In genomic region chr17:84274163-84274562, GRCm38 (mm10) we compare ENCODE assay signal across 8 mouse cellular contexts.
DNase-seq lines count a peak whose midpoint lies in the region; ATAC-seq lines count a peak whose summit lies in the region.

No protein-coding gene starts in this region.

- H3K9ac ChIP-seq in intestine, embryonic 14.5 days (ENCODE audit: low read length), result no peak overlapping the region
- no peak overlapping the region for H3K9ac ChIP-seq in intestine, embryonic 15.5 days
- H3K9ac ChIP-seq in heart, embryonic 13.5 days, result peak overlapping the region; percentile 64

- no peak overlapping the region for H3K4me3 ChIP-seq in intestine, embryonic 14.5 days (ENCODE audit: low read depth, low read length)
- no peak overlapping the region for H3K4me3 ChIP-seq in intestine, embryonic 15.5 days (replicated peaks)
- no peak overlapping the region for H3K4me3 ChIP-seq in heart, embryonic 13.5 days

- ATAC-seq in intestine, embryonic 14.5 days (replicated peaks; ENCODE audit: low FRiP score, low TSS enrichment, low read depth), result no peak
- ATAC-seq in intestine, embryonic 15.5 days, result no peak
- ATAC-seq in heart, embryonic 13.5 days (ENCODE audit: extremely low read depth, insufficient number of reproducible peaks, low FRiP score, low TSS enrichment), result no peak

- no peaks in the 10 kb centered on the region for H3K9me3 ChIP-seq in intestine, embryonic 14.5 days (ENCODE audit: control insufficient read depth, low read length)
- no peaks in the 10 kb centered on the region for H3K9me3 ChIP-seq in intestine, embryonic 15.5 days
- H3K9me3 ChIP-seq in heart, embryonic 13.5 days, result no peaks in the 10 kb centered on the region

- no peak for DNase-seq in intestine, embryonic 14.5 days (ENCODE audit: low spot score)
- peak; percentile 62 for DNase-seq in brain, adult 2 months (ENCODE audit: low read depth, low spot score)
- peak; percentile 65 for DNase-seq in mesoderm, embryonic 11.5 days (ENCODE audit: low read depth, low spot score)
- DNase-seq in adrenal gland, adult 18-20 months (ENCODE audit: low spot score in 2 of 2), result no peak
- DNase-seq in layer of hippocampus, postnatal 36 days, result no peak
- no peak for DNase-seq in B cell, adult 2 months

- peaks cover 45% of the 10 kb centered on the region for H3K4me1 ChIP-seq in intestine, embryonic 14.5 days (replicated peaks; ENCODE audit: control insufficient read depth, insufficient read depth, low read length)
- H3K4me1 ChIP-seq in intestine, embryonic 15.5 days (replicated peaks), result peaks cover 18% of the 10 kb centered on the region; the same call in 1 of the 2 replicates
- peaks cover 69% of the 10 kb centered on the region for H3K4me1 ChIP-seq in heart, embryonic 13.5 days

- H3K36me3 ChIP-seq in intestine, embryonic 14.5 days (ENCODE audit: control insufficient read depth, insufficient read depth, low read length), result no peaks in the 10 kb centered on the region
- no peaks in the 10 kb centered on the region for H3K36me3 ChIP-seq in intestine, embryonic 15.5 days
- H3K36me3 ChIP-seq in heart, embryonic 13.5 days, result no peaks in the 10 kb centered on the region; the same call in 1 of the 2 replicates

- peak overlapping the region; percentile 33; the same call in 1 of the 2 replicates for H3K27ac ChIP-seq in intestine, embryonic 14.5 days (ENCODE audit: low read depth)
- H3K27ac ChIP-seq in intestine, embryonic 15.5 days, result no peak overlapping the region
- peak overlapping the region; percentile 91 for H3K27ac ChIP-seq in heart, embryonic 13.5 days (replicated peaks)

- H3K4me2 ChIP-seq in intestine, embryonic 14.5 days (ENCODE audit: low read length), result no peak overlapping the region
- H3K4me2 ChIP-seq in intestine, embryonic 15.5 days (replicated peaks), result no peak overlapping the region
- H3K4me2 ChIP-seq in heart, embryonic 13.5 days, result no peak overlapping the region

- whole genome bisulfite sequencing in intestine, embryonic 14.5 days, result 43% methylated on average over 6 of the region's 6 CpGs
- WGBS in intestine, embryonic 15.5 days, result 60% methylated on average over 6 of the region's 6 CpGs
- 41% methylated on average over 6 of the region's 6 CpGs for WGBS in heart, embryonic 13.5 days

- H3K27me3 ChIP-seq in intestine, embryonic 14.5 days (replicated peaks; ENCODE audit: control insufficient read depth, insufficient read depth, low read length), result no peaks in the 10 kb centered on the region
- no peaks in the 10 kb centered on the region for H3K27me3 ChIP-seq in intestine, embryonic 15.5 days (replicated peaks)
- H3K27me3 ChIP-seq in heart, embryonic 13.5 days (replicated peaks), result no peaks in the 10 kb centered on the region

Comparison
In these comparisons a context has a peak if more than half of its experiments do, and no peak if none do; other contexts are left out.
1. DNase-seq: peak in brain, adult 2 months (single experiment) and mesoderm, embryonic 11.5 days (single experiment); none in intestine, embryonic 14.5 days (single experiment), adrenal gland, adult 18-20 months (0 of 2), layer of hippocampus, postnatal 36 days (0 of 2) and B cell, adult 2 months (0 of 2).